Mouse (Mus musculus): Measurements from ENCODE around the gene Ccnb3. TPM values are rescaled to one million over a fixed set of nuclear protein-coding genes. Genes with fewer than 3 reads are reported as not detected.
"Not testable (repeated sequence)": the region's sequence is repeated elsewhere in the genome, so short reads cannot be mapped to it uniquely, and the experiment has no call there.

Ccnb3 gene
- polyA plus RNA-seq, 1 experiment from 2014 or later = not detected

- not testable (repeated sequence) for H3K9me3 ChIP-seq (ENCODE audit: control insufficient read depth, low read length); H3K36me3 ChIP-seq (ENCODE audit: control insufficient read depth, insufficient read depth, low read length); H3K4me1 ChIP-seq (ENCODE audit: control insufficient read depth, insufficient read depth, low read length); ATAC-seq (ENCODE audit: low FRiP score); H3K4me2 ChIP-seq; H3K27me3 ChIP-seq (ENCODE audit: control insufficient read depth, insufficient read depth, low read length); H3K9ac ChIP-seq (ENCODE audit: low read length); H3K27ac ChIP-seq (ENCODE audit: low read depth, low read length); DNase-seq (ENCODE audit: low spot score, missing footprints); H3K4me3 ChIP-seq (ENCODE audit: low read depth, low read length)
- 84% methylated on average over 3 of the region's 4 CpGs for WGBS
Measured at GRCm38 (mm10) chrX:6983916-6984315, 57.5 kb downstream of the Ccnb3 start.

DNA sequence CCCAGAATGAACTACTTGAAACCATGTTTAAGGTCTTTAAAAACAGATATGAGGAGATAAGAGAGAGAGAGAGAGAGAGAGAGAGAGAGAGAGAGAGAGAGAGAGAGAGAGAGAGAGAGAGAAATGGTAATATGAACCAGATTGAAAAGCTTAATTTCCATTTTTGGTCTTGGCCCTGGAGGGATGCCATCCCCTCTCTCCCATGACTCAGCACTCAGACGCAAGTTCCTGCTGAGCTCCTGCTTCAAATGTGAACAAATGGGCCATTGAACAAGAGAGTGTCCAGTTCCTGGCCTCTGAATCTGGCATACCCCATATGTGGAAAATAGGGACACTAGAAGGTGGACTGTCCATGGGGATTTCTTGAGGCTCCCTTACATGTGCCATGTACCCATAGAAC, 69.5 kb downstream of the Ccnb3 start:
- Histone ChIP-seq H3K4me2 (no peak overlapping the region), H3K27me3 (ENCODE audit: control insufficient read depth, insufficient read depth, low read length) (no peaks in the 10 kb centered on the region), H3K4me1 (ENCODE audit: control insufficient read depth, insufficient read depth, low read length) (no peaks in the 10 kb centered on the region), H3K4me3 (ENCODE audit: low read depth, low read length) (no peak overlapping the region), H3K27ac (ENCODE audit: low read depth, low read length) (no peak overlapping the region), H3K9ac (ENCODE audit: low read length) (no peak overlapping the region), H3K36me3 (ENCODE audit: control insufficient read depth, insufficient read depth, low read length) (no peaks in the 10 kb centered on the region), H3K9me3 (ENCODE audit: control insufficient read depth, low read length) (no peaks in the 10 kb centered on the region)
- 71% methylated on average over 1 of the region's 1 CpGs for WGBS
- no peak for ATAC-seq (ENCODE audit: low FRiP score)
- no peak for DNase-seq (ENCODE audit: low spot score, missing footprints)

DNA sequence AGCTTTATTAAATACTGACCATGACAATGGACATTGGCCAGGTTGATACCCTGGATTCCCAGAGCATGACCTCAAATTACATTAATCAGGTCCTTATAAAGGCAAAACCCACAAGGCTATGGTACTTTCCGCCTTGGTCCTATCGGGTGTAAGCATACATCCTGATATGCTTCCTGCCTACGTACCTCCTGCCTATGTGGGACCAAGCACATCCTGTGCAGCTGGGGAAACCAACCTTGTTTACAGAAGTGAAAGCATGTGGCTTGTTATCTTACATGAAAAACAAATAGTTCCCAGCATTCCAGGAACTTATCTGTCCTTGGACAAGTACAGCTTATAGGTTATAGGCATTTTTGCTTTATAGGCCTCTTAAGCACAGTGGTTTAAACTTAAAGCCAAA, 72.8 kb downstream of the Ccnb3 start:
- H3K9me3 ChIP-seq (ENCODE audit: control insufficient read depth, low read length) = no peaks in the 10 kb centered on the region
- H3K27ac ChIP-seq (ENCODE audit: low read depth, low read length) = no peak overlapping the region
- H3K4me3 ChIP-seq (ENCODE audit: low read depth, low read length) = no peak overlapping the region
- no peak overlapping the region for H3K9ac ChIP-seq (ENCODE audit: low read length)
- DNase-seq (ENCODE audit: low spot score, missing footprints) = no peak
- WGBS = 85% methylated on average over 3 of the region's 3 CpGs
- H3K27me3 ChIP-seq (ENCODE audit: control insufficient read depth, insufficient read depth, low read length) = no peaks in the 10 kb centered on the region
- H3K4me2 ChIP-seq = no peak overlapping the region
- no peak for ATAC-seq (ENCODE audit: low FRiP score)
- H3K36me3 ChIP-seq (ENCODE audit: control insufficient read depth, insufficient read depth, low read length) = no peaks in the 10 kb centered on the region
- H3K4me1 ChIP-seq (ENCODE audit: control insufficient read depth, insufficient read depth, low read length) = no peaks in the 10 kb centered on the region

Other genes with a start within 250 kb of the Ccnb3 start
- gene Akap4, start 25.9 kb upstream of the Ccnb3 start, polyA plus RNA-seq (2014; fragmentation: Nextera tagmentation; extraction: Ambion mirVana) = not detected in 2 replicates

Data from midbrain, embryonic 11.5 days (tissue).